Mouse (Mus musculus): ENCODE data around the gene Mre11a. TPM values are rescaled to one million over a fixed set of nuclear protein-coding genes. Genes with fewer than 3 reads are reported as not detected.

Mre11a gene
- polyA plus RNA-seq, 1 experiment from 2014 or later, result 12.3 TPM

GRCm38 (mm10) chr9:14856922-14857654 lies 72.6 kb downstream of the Mre11a start:
- Histone ChIP-seq H3K9ac (ENCODE audit: low read length) (no peak overlapping the region), H3K27ac (ENCODE audit: low read depth, low read length) (no peak overlapping the region), H3K9me3 (replicated peaks; ENCODE audit: control insufficient read depth, low read length) (no peaks in the 10 kb centered on the region), H3K27me3 (replicated peaks; ENCODE audit: control insufficient read depth, insufficient read depth, low read length) (peaks cover 14% of the 10 kb centered on the region), H3K4me2 (ENCODE audit: low read length) (no peak overlapping the region), H3K4me3 (ENCODE audit: low read depth, low read length) (no peak overlapping the region), H3K36me3 (ENCODE audit: control insufficient read depth, insufficient read depth, low read length) (no peaks in the 10 kb centered on the region), H3K4me1 (ENCODE audit: control insufficient read depth, insufficient read depth, low read length) (peaks cover 3% of the 10 kb centered on the region; the same call in 1 of the 2 replicates)
- 66% methylated on average over 4 of the region's 4 CpGs for WGBS
- ATAC-seq, result no peak
- DNase-seq (ENCODE audit: low spot score), result no peak

- Histone ChIP-seq H3K4me3 (ENCODE audit: low read depth, low read length) (no peak overlapping the region), H3K27me3 (replicated peaks; ENCODE audit: control insufficient read depth, insufficient read depth, low read length) (peaks cover 14% of the 10 kb centered on the region), H3K36me3 (ENCODE audit: control insufficient read depth, insufficient read depth, low read length) (no peaks in the 10 kb centered on the region), H3K4me2 (ENCODE audit: low read length) (no peak overlapping the region), H3K9ac (ENCODE audit: low read length) (no peak overlapping the region), H3K9me3 (replicated peaks; ENCODE audit: control insufficient read depth, low read length) (no peaks in the 10 kb centered on the region), H3K4me1 (ENCODE audit: control insufficient read depth, insufficient read depth, low read length) (peaks cover 3% of the 10 kb centered on the region; the same call in 1 of the 2 replicates), H3K27ac (ENCODE audit: low read depth, low read length) (no peak overlapping the region)
- no peak for ATAC-seq
- 81% methylated on average over 7 of the region's 7 CpGs for WGBS
- no peak for DNase-seq (ENCODE audit: low spot score)
Measured at GRCm38 (mm10) chr9:14858170-14858706, 73.8 kb downstream of the Mre11a start.

DNA sequence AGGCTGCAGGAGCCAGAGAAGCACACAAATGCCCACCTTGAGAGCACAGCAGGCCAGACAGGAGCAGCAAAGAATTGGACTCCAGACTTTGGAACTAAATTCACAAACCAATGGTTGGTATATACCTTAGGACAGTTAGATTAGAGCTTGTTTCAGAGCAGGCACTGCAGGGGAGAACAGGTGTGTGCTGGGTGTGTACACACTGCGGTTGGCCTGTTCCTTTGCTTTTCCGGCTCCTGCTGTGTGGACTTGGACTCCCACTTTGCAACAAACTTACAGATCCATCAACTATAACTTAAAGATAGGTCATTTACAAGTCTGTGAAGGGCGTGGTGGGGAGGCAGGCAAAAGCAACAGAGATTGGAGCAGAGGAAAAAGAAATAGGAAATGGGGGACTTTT lies 74.3 kb downstream of the Mre11a start:
- peaks cover 3% of the 10 kb centered on the region; the same call in 1 of the 2 replicates for H3K4me1 ChIP-seq (ENCODE audit: control insufficient read depth, insufficient read depth, low read length)
- H3K4me2 ChIP-seq (ENCODE audit: low read length), result no peak overlapping the region
- no peak overlapping the region for H3K27ac ChIP-seq (ENCODE audit: low read depth, low read length)
- 84% methylated on average over 3 of the region's 3 CpGs for WGBS
- no peak overlapping the region for H3K4me3 ChIP-seq (ENCODE audit: low read depth, low read length)
- H3K9me3 ChIP-seq (replicated peaks; ENCODE audit: control insufficient read depth, low read length), result no peaks in the 10 kb centered on the region
- ATAC-seq (no peak), DNase-seq (ENCODE audit: low spot score) (no peak)
- peaks cover 14% of the 10 kb centered on the region for H3K27me3 ChIP-seq (replicated peaks; ENCODE audit: control insufficient read depth, insufficient read depth, low read length)
- no peak overlapping the region for H3K9ac ChIP-seq (ENCODE audit: low read length)
- no peaks in the 10 kb centered on the region for H3K36me3 ChIP-seq (ENCODE audit: control insufficient read depth, insufficient read depth, low read length)

- WGBS, result 2% methylated on average over 47 of the region's 47 CpGs
- H3K4me3 ChIP-seq (ENCODE audit: low read depth, low read length), result peak within 1 kb of the TSS; percentile 37
- peak within 1 kb of the TSS; percentile 81 for H3K4me2 ChIP-seq (ENCODE audit: low read length)
- no peak within 1 kb of the TSS for H3K27ac ChIP-seq (ENCODE audit: low read depth, low read length)
- ATAC-seq, result peak; percentile 97
- peaks cover 3% of the 10 kb centered on the region; the same call in 1 of the 2 replicates for H3K4me1 ChIP-seq (ENCODE audit: control insufficient read depth, insufficient read depth, low read length)
- peak within 1 kb of the TSS; percentile 55; the same call in 1 of the 2 replicates for H3K9ac ChIP-seq (ENCODE audit: low read length)
- peak; percentile 69 for DNase-seq (ENCODE audit: low spot score)
- H3K27me3 ChIP-seq (replicated peaks; ENCODE audit: control insufficient read depth, insufficient read depth, low read length), result peaks cover 14% of the 10 kb centered on the region
- no peaks in the 10 kb centered on the region for H3K36me3 ChIP-seq (ENCODE audit: control insufficient read depth, insufficient read depth, low read length)
- no peaks in the 10 kb centered on the region for H3K9me3 ChIP-seq (replicated peaks; ENCODE audit: control insufficient read depth, low read length)
Measured at GRCm38 (mm10) chr9:14859868-14860639, 75.6 kb downstream of the Mre11a start, which contains the start of gene Gpr83. TSS of gene Gpr83 (plus strand) at chr9:14860210.

- no peak overlapping the region for H3K4me2 ChIP-seq (ENCODE audit: low read length)
- 94% methylated on average over 3 of the region's 3 CpGs for WGBS
- peaks cover 14% of the 10 kb centered on the region for H3K27me3 ChIP-seq (replicated peaks; ENCODE audit: control insufficient read depth, insufficient read depth, low read length)
- H3K9me3 ChIP-seq (replicated peaks; ENCODE audit: control insufficient read depth, low read length), result no peaks in the 10 kb centered on the region
- H3K27ac ChIP-seq (ENCODE audit: low read depth, low read length), result no peak overlapping the region
- H3K36me3 ChIP-seq (ENCODE audit: control insufficient read depth, insufficient read depth, low read length), result no peaks in the 10 kb centered on the region
- peaks cover 3% of the 10 kb centered on the region; the same call in 1 of the 2 replicates for H3K4me1 ChIP-seq (ENCODE audit: control insufficient read depth, insufficient read depth, low read length)
- DNase-seq (ENCODE audit: low spot score), result no peak
- H3K9ac ChIP-seq (ENCODE audit: low read length), result no peak overlapping the region
- no peak for ATAC-seq
- H3K4me3 ChIP-seq (ENCODE audit: low read depth, low read length), result no peak overlapping the region
Measured at GRCm38 (mm10) chr9:14863126-14863525, 78.7 kb downstream of the Mre11a start.

DNA sequence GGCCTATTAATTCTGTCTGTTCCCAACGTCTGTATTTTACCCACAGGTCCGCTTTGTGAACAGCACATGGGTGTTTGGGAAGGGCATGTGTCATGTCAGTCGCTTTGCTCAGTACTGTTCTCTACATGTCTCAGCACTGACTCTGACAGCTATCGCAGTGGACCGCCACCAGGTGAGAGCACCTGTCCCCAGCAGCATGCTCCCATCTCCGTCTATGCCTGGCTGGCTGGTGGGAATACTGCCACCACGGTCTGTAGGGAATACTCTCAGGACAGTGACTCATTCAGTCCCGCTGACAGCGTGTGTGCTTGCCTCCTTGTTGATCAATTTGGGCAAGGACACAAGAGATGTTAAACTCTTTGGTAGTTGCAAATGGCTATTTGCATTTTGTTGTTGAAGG lies 80.3 kb downstream of the Mre11a start:
- H3K4me1 ChIP-seq (ENCODE audit: control insufficient read depth, insufficient read depth, low read length), result peaks cover 3% of the 10 kb centered on the region; the same call in 1 of the 2 replicates
- ATAC-seq, result no peak
- DNase-seq (ENCODE audit: low spot score), result no peak
- WGBS, result 86% methylated on average over 9 of the region's 9 CpGs
- no peak overlapping the region for H3K9ac ChIP-seq (ENCODE audit: low read length)
- peaks cover 8% of the 10 kb centered on the region for H3K27me3 ChIP-seq (replicated peaks; ENCODE audit: control insufficient read depth, insufficient read depth, low read length)
- no peak overlapping the region for H3K4me2 ChIP-seq (ENCODE audit: low read length)
- H3K36me3 ChIP-seq (ENCODE audit: control insufficient read depth, insufficient read depth, low read length), result no peaks in the 10 kb centered on the region
- H3K9me3 ChIP-seq (replicated peaks; ENCODE audit: control insufficient read depth, low read length), result no peaks in the 10 kb centered on the region
- H3K27ac ChIP-seq (ENCODE audit: low read depth, low read length), result no peak overlapping the region
- no peak overlapping the region for H3K4me3 ChIP-seq (ENCODE audit: low read depth, low read length)

DNA sequence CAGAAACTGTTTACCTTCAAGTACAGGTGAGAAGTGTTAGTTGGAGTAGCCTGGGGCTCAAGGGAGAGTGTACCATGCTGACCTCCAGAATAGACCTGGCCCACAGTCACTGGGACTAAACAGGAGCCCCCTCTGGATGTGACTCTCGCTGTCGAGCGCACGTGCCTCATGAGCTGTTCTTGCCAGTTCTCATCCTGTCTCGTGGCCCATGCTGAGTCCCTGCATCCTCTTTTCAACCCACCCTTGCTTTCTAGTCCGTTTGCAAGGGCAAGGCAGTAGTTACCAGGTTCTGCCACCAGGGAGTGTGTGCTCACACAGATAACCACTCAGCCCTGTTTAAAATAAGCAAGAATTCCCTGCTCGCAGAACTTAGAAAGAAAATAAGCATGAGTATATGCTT lies 82.5 kb downstream of the Mre11a start:
- no peaks in the 10 kb centered on the region for H3K4me1 ChIP-seq (ENCODE audit: control insufficient read depth, insufficient read depth, low read length)
- 0 out of 2 replicates have a peak, but pooled peaks cover 2% of the 10 kb centered on the region for H3K27me3 ChIP-seq (replicated peaks; ENCODE audit: control insufficient read depth, insufficient read depth, low read length)
- H3K36me3 ChIP-seq (ENCODE audit: control insufficient read depth, insufficient read depth, low read length), result no peaks in the 10 kb centered on the region
- ATAC-seq (peak; percentile 35; the same call in 1 of the 2 replicates), DNase-seq (ENCODE audit: low spot score) (peak; percentile 62)
- no peak overlapping the region for H3K4me3 ChIP-seq (ENCODE audit: low read depth, low read length)
- no peak overlapping the region for H3K27ac ChIP-seq (ENCODE audit: low read depth, low read length)
- 37% methylated on average over 7 of the region's 7 CpGs for WGBS
- H3K4me2 ChIP-seq (ENCODE audit: low read length), result no peak overlapping the region
- H3K9ac ChIP-seq (ENCODE audit: low read length), result no peak overlapping the region
- H3K9me3 ChIP-seq (replicated peaks; ENCODE audit: control insufficient read depth, low read length), result no peaks in the 10 kb centered on the region

DNA sequence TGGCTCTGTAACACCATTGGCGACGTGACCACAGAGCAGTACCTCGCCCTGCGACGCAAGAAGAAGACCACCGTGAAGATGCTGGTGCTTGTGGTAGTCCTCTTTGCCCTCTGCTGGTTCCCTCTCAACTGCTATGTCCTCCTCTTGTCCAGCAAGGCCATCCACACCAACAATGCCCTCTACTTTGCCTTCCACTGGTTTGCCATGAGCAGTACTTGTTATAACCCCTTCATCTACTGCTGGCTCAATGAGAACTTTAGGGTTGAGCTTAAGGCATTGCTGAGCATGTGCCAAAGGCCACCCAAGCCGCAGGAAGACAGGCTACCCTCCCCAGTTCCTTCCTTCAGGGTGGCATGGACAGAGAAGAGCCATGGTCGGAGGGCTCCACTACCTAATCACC lies 83.9 kb downstream of the Mre11a start:
- Histone ChIP-seq H3K27ac (ENCODE audit: low read depth, low read length) (no peak overlapping the region), H3K4me3 (ENCODE audit: low read depth, low read length) (no peak overlapping the region), H3K9ac (ENCODE audit: low read length) (no peak overlapping the region), H3K4me1 (ENCODE audit: control insufficient read depth, insufficient read depth, low read length) (no peaks in the 10 kb centered on the region; the same call in 1 of the 2 replicates), H3K36me3 (ENCODE audit: control insufficient read depth, insufficient read depth, low read length) (no peaks in the 10 kb centered on the region), H3K4me2 (ENCODE audit: low read length) (no peak overlapping the region), H3K27me3 (replicated peaks; ENCODE audit: control insufficient read depth, insufficient read depth, low read length) (no peaks in the 10 kb centered on the region), H3K9me3 (replicated peaks; ENCODE audit: control insufficient read depth, low read length) (no peaks in the 10 kb centered on the region)
- 91% methylated on average over 8 of the region's 8 CpGs for WGBS
- no peak for DNase-seq (ENCODE audit: low spot score)
- no peak for ATAC-seq
